Mouse (Mus musculus): ENCODE measurements at regions not wholly inside any gene's neighbourhood (a gene's known extent, or its start where the extent isn't known, plus 50 kb on each side); places are given as distances from the start of the nearest gene placed in this dataset.

DNA sequence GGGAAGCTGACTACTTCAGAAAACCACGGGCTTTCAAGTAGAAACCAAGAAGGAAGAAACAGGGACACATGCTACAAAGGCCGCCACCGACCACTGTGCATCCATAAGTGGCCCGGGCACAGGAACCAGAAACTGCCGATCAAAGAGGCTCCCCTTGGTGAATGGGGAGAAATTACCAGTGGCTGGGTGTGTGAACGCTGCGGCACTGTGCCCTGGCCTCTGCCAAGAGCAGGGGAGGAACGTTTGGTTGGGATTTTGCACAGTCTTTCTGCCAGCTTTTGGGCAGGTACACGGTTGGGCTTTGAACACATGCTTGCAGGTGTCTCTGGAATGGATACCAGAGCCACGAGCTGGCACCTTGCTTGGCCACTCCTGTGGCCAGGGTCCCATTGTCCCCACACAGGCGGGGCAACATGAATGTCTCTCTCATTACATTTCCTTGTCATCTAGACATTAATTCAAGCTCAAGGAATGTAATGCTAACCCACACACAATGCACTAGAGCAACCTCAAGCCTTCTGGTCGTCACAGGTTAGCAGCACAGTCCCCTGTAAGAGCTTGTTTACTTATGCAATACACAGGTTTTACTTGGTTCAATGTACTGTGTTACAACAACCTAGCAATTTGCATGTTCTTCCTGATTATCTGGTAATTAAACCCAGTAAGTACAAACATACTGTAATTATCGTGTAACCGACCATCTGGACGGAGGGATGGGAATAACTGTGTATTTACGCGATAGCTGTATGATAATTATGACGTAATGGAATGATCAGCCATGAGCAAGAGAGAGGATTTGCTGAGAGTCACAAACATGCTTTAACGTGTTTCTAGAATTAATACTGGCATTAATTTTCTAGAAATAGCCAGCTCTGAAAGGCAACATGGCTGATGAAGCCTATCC, 90.9 kb upstream of the Sall1 start:
- no peak for DNase-seq (ENCODE audit: low read depth in 1 of 2, low spot score in 2 of 2)

DNA sequence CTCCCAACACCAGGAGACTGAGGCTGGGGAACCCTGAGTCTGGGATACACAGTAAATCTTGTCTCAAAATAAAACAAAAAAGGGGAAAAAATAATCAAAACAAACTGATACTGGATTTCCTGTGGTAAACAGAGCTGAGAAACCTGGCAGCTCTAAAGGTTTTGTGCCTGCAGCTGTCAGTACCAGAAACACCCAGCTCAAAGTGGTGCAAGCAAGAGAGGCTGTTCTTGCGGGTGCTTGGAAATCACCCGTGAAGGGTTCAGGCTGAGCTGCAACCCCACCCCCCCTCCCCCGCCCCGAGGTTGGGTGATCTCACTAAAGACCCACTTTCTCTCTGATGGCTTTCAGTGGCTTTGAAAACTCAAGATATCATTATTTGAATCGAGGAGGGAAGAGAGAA, 90.1 kb upstream of the Sall1 start:
- no peak for DNase-seq (ENCODE audit: low read depth in 1 of 2, low spot score in 2 of 2)

DNA sequence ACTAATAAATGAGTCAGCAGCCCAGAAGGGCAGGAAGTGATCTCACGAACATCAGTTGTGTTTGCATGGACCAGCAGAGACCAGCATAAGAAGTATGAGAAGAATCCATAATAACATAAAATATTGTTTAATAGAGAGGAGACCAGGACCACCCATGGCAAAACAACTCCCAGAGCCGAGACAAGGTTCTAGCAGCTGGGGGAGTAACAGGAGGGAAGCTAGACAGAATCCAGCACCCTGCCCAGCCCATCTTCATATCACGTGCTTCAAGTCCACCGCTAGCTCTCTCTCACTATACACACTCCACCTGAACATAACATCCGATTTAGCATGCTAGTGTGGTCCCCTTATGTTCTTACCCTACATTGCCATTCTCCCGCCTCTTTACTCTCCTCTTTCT, 77.1 kb upstream of the Sall1 start:
- no peak for DNase-seq (ENCODE audit: low read depth in 1 of 2, low spot score in 2 of 2)

DNA sequence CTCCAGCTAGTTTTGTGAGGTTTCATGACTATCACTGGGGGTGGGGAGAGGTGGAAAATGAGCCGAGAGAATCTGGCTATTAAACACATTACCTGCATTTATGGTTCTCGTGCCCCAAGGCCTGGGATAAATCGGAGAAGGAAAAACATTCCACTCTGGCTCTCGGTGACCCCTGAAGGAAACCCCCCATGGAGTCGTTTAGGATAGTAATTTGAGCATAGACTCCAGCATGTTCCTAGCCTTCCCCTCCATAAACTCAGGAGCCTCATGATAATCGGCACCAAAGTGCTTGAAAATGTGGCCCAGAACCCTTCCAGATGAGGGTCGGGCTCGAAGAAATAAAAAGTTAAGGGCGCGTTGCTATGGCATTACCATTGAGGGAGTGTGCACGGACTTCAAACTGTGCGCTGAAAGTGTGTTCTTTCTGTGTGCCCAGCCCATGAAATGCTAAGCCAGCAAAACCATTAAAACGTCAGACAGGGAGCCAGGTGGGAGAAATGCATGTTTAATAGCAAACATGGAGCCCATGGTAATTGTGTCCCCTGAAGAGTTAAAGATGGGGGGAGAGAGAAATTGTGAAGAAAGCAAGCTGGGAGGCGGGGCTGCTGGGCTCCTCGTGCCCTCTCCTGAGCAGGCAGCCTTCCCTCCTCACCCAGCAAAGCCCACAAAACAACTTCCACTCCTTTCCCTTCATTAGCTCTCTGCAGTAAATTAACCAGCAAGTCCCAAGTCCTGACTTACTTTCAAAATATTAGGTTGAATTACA, 64.1 kb upstream of the Sall1 start:
- DNase-seq (ENCODE audit: low read depth in 1 of 2, low spot score in 2 of 2): no peak

DNA sequence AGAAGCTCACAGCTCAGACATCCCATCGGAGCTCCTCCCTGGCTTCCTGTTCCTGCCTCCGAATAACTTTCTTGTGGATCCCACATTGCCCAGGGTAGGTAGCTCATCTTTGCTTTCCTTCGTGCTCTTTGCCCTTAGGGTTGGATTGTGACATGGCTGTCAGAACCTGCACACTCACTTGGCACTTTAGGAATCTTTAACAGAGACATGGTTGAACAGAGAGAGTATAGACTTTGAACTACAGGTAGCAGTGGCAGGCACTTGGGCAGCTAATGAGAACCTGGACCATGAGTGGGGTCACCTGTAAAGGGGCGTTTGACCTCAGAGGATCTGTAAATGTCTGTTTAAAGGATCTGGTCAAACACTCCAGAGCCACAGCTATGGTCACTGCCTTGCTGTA, 62.4 kb upstream of the Sall1 start:
- DNase-seq (ENCODE audit: low read depth in 1 of 2, low spot score in 2 of 2): no peak

DNA sequence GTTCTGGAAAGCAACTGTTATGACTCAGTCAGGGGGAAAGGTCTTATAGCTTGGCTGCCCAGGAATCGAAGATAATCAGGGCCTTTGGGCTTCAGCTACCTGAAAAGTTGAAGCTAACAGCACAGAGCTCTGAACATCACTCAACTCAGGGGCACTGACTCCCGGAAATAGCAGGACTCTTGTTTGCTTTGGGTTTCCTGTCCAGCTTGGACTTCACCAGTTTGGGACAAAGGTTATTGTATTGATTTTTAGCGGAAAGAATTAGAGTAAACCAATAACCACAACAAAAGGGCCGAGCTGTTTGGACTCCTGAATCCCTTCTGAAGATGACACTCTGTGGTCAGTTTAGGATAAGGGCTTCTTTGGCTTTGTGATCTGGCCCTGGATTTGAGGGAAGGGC, 53.4 kb upstream of the Sall1 start:
- no peak for DNase-seq (ENCODE audit: low read depth in 1 of 2, low spot score in 2 of 2)

Measured in monocyte, adult 2 months (primary cell).